Mouse (Mus musculus) megakaryocyte, embryonic 14.5 days (primary cell): Measurements from ENCODE around the gene Mllt6.

Experiments used
- FLI1 ChIP-seq: IDR thresholded peaks from 2 replicates; pipeline ENCODE4 v1.6.1; 2012; ENCODE audit warnings: low read length, inconsistent platforms, mixed read lengths
- GATA1 ChIP-seq: IDR thresholded peaks from 3 replicates; pipeline ENCODE4 v1.6.1; 2012; ENCODE audit warnings: mixed read lengths, low read length, inconsistent platforms, borderline replicate concordance

DNA sequence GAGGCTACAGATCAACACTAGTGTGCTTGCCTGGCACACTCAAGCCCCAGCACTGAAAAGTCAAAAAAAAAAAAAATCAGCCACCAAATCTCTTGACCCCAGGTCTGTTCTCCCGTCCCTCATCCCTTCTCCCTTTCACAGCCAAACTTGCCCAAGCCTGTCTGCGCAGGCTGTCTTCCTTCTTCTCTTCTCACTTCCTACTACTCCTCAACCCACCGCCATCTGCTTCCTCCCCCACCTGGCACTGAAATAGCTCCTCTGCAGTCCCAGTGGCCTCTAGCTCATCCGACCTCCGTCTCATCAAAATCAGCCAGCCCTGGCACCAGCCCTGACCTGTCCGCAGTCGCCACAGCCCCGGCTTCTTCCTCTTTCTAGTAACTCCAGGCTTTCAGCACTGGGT is 21.5 kb upstream of the Mllt6 start:
- TF ChIP-seq GATA1 (no peak), FLI1 (no peak)
